Mouse (Mus musculus): ENCODE results near the gene Zbtb26.
A peak's percentile ranks its signal among the peaks of the same experiment; 100 is the strongest.

Gene Zbtb26

DNA sequence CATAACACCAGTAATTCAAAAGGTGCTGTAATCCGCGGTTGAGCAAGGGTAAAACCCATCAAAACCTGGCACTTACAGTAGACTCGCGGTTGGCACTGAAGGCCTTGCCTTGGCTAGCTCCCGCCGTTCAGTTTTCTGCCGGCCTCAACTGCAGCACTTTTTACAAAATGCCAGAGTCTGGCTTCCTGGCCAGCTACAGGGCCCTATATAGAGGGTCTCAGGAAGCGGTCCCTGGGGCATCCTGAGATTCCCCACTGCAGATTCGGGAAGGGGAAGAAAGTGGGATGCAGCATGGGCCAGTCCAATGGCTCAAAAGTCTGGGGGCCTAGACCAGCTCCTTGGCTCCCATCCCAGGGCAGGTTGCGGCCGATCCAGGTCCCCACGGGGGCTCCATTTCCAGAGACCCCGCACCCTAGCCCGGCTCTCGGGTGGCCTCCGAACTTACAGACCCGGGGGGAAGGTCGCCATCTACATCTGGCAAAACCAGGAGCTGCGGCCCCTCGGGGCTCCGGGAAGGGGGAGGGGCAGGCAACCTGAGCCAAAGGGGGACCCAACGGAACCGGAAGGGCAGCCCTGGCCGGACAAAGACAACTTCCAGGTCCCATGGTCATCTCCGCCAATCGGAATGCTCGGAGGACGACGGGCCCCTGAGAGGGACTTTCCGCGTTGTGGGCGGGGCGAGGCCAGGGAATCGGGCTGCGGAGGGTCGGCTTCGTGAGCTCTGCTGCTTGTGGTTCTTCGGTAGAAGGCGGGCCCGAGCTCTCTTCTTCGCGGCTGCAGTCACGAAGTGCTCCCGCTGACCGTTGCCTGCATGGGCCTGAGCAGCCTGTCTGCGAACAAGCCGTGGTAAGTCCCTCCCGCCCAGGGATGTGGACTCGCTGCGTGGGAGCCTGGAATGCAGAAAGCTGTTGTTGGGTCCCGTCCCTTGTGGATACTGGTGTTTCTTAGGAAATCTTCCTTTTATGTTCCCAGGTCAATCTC, at the start of gene Zbtb26, which contains the start of the genes Zbtb6 and Rabgap1:
Gene Zbtb26 (minus strand): TSS at position 525 of the 981 bp plus-strand sequence.
Gene Zbtb6 (minus strand): TSS at position 561 of the 981 bp plus-strand sequence.
Gene Rabgap1 (plus strand): TSS at position 669 of the 981 bp plus-strand sequence.
- peak; percentile 93 for DNase-seq (ENCODE audit: low read depth, low spot score)

GRCm38 (mm10) chr2:37488956-37489355, 46.0 kb upstream of the Zbtb26 start:
- DNase-seq (ENCODE audit: low read depth, low spot score) = no peak

GRCm38 (mm10) chr2:37486408-37486807, 43.5 kb upstream of the Zbtb26 start:
- no peak for DNase-seq (ENCODE audit: low read depth, low spot score)

DNA sequence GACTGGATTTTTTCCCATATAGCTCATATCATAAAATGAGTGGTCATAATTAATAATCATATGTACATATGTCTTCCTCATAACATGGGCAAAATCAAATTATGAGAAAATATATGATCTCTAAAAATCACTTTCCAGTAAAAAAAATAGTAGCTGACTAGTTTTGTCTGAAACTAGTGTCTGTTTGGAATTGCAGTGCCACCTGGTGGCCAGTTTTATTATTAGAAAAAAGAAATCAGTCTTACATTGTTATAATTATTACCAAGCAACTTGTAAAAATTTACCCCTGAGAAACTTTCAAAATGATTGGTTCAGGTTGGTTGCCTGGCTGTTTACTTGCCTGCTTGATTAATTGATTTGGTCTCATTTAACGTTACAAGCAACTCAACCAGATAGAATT, 42.4 kb upstream of the Zbtb26 start:
- DNase-seq (ENCODE audit: low read depth, low spot score) = peak; percentile 37

GRCm38 (mm10) chr2:37484165-37484564, 41.2 kb upstream of the Zbtb26 start:
- no peak for DNase-seq (ENCODE audit: low read depth, low spot score)

GRCm38 (mm10) chr2:37480039-37480438, 37.1 kb upstream of the Zbtb26 start:
- no peak for DNase-seq (ENCODE audit: low read depth, low spot score)

- DNase-seq (ENCODE audit: low read depth, low spot score) = no peak
Measured at GRCm38 (mm10) chr2:37479559-37479958, 36.6 kb upstream of the Zbtb26 start.

- no peak for DNase-seq (ENCODE audit: low read depth, low spot score)
Measured at GRCm38 (mm10) chr2:37466266-37466665, 23.3 kb upstream of the Zbtb26 start.

DNA sequence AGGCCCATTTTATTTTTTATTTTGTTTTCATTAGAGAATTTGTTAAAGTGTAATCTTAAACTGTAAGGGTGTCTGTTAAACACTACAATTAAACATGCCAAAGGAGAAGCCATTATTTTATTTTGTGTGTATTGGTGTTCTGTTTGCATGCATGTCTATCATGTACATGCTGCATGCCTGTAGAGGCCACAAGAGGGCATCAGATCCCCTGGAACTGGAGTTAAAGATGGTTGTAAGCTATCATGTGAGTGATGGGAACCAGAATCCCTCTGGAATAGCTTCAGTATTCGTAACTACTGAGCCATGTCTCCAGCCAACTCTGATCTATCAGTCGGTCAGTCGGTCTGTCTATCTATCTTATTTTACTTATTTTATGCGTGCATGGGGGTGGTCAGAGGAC, 17.8 kb upstream of the Zbtb26 start:
- DNase-seq (ENCODE audit: low read depth, low spot score) = no peak

GRCm38 (mm10) chr2:37452376-37452760, 9.4 kb upstream of the Zbtb26 start:
- no peak for DNase-seq (ENCODE audit: low read depth, low spot score)

DNA sequence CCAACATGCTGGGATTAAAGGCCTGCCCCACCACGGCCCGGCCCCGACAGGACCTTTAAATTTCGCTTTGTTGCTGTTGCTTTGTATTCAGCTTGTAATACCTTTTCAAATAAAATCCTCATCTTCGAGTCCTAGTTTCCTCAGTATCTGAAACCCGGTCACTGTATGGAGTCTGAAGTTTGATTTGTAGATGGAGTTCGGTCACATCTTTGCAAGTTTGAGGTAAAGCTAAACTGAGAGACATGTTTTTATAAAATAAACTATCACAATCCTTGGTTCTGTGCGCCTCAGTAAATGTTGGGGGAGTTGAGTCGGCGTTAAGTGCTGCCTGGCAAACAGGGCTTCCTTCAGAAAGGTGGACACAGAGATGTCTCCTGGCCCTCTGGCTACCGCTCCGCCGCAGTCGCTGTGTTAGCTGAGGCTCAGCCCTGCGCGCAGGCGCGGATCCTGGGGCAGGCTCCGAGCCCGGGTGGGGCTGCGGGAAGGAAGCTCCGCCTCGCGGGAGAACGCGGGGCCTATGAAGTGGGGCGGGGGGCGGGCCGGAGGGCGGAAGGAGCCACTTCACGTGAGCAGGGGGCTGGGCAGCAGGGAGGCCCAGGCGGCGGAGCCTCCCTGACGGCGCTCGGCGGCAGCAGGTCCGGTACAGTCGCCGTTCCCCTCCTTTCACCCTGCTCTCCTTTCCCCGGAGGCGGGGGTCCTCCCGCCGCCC, 8.9 kb upstream of the Zbtb26 start:
- DNase-seq (ENCODE audit: low read depth, low spot score) = peak; percentile 95

DNA sequence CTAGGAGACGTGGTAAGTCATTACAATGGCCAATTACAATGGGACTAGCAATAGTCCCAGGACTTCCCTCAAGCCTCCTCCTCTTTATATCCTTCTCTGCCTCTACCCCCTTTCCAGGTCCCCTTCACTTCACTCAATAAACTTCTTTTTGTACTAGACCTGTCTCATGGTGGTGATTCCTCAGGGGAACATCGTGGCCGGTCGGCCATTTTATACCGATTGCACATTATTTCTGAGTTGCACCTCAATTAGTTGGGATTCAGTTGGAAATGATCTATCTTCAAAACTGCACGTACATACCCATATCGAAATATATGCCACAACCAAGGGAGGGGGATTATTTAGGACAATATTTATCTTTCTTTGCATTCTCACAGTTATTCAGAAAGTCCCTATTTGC, 11.3 kb downstream of the Zbtb26 start:
- no peak for DNase-seq (ENCODE audit: low read depth, low spot score)

- peak; percentile 75 for DNase-seq (ENCODE audit: low read depth, low spot score)
Measured at GRCm38 (mm10) chr2:37430593-37431464, 12.1 kb downstream of the Zbtb26 start.

GRCm38 (mm10) chr2:37423671-37424070, 19.3 kb downstream of the Zbtb26 start:
- no peak for DNase-seq (ENCODE audit: low read depth, low spot score)

DNA sequence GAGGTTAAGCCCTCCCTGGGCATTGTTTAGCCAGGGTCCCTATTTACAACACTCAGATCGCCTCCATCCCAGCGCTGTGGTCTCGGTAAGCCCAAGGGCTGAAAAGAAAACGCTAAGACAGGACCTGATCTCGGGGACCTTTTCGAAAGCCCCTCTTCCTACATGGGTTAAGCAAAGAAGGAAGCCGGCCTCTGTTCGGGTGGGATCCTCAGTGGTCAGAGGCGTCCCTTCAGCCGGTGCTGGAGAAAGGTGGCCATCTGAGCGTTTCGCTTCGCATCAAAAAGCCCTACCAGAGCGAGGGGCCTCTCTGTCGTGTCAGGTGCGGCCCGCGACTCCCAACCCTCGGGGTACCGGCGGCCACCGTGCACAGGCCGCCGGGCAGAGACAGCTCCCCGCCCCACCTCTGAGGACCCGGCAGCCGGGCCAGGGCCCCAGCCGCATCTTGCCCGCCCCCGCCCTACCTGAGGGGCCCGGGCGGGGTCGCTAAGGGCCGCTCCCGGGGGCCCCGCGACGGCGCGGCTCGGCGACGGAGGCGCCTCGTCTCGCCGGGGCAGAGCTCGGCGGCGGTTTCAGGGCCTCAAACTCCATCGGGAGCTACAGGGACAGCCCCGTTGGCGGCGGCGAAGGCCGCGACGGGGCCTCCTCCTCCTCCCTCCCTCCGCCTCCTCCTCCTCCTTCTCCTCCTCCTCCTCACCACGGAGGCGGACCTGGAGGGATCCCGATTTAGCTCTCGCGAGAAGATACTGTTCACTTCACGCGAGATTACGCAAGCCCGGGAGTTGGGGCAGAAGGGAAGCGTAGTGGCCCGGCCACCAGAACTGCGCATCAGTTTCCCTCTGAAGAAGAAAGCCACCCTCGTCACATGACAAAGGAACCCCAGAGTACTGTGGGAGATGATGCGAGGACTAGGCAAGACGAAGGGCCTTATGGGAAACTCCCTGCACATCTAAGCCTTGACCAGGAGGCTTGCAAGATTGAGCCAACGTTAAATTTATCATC, 20.3 kb downstream of the Zbtb26 start, which contains the start of gene Rc3h2:
Gene Rc3h2 (minus strand): TSS at position 598 of the 999 bp plus-strand sequence.
- DNase-seq (ENCODE audit: low read depth, low spot score) = peak; percentile 96

DNA sequence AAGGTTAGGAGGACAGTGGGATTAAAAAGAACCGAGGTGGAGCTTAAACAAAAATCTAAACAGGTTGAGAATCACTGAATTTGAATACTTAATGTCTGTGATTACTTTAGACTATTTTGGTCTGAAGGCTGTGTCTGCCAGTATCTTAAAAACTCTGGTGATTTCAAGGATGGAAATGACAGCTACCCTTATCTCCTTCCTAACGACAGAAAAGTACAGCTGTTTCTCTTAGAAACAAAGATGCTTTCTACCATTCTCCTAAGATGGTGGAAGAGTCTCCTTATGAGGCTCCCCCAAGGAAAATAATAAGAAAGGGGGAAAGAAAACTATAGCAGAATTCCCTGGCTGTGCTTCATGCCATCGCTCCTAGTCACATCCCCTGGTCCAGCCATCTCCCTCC, 21.0 kb downstream of the Zbtb26 start:
- no peak for DNase-seq (ENCODE audit: low read depth, low spot score)

DNA sequence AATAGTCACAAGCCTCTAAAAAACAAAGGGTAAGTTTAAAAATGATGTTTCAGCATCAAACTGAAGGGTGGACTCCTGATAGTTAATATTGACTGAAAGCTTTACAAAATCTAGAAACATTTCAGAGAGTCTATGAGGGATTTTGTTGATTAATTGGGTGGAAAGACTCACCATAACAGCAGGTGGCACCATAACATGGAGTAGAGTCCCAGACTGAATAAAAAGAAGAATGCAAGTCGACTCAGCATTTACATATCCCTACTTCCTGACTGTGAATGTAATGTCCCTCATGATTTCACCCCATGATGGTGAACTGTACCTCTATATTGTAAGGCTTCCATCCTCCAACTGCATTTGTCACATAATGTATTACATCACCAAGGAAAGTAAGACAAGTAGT, 47.4 kb downstream of the Zbtb26 start:
- no peak for DNase-seq (ENCODE audit: low read depth, low spot score)

DNA sequence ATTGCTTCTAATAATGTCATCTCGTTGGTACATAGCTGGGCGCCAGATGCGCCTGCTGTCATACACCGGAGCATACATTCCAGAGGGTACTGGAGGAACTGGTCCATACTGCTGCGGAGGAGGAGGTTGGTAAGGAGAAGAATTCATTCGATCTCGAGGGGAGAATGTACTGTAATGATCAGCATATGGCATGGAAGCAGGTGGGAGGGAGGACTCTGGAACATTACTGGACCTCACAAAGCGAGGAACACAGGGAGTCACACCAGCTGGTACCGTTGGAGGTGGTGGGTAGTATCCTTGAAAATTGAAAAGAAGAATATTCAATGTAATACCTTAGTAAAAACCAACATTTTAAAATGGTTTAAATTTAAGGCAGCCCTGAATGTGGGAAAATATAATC, 60.0 kb downstream of the Zbtb26 start:
- no peak for DNase-seq (ENCODE audit: low read depth, low spot score)
